Mouse (Mus musculus): ENCODE data around the gene Abcf1.

DNA sequence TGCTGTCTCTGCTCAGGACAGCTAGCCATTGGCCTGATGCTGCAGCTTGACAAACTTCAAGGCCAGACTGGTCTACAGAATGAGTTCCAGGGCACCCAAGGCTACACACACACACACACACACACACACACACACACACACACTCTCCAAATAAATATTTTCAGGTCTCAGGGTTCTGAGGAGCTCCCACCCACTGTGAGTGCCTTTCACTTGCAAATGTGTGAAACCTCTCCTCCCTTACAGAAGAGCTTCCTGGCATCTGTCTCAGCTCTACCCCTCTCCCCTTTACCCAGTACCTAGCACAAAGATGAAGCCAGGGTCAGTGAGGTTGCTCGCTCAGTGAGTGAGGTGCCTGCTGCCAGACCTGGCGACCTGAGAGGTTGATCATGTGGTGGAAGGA, 30.5 kb downstream of the Abcf1 start:
- TF ChIP-seq CTCF (IDR thresholded peaks at IDR 0.05 in 2 of 3, conservative IDR thresholded peaks at IDR 0.05 in 1 of 3; ENCODE audit: control insufficient read depth in 1 of 3, insufficient read depth in 1 of 3, low read depth in 2 of 3, low read length in 3 of 3, poor library complexity in 1 of 3, severe bottlenecking in 1 of 3): no peak
- TF ChIP-seq ZMIZ1 (IDR thresholded peaks at IDR 0.05; ENCODE audit: low read depth, low read length): no peak
- TF ChIP-seq CHD2 (IDR thresholded peaks at IDR 0.05; ENCODE audit: low read length): no peak
- no peak for TF ChIP-seq HCFC1 (IDR thresholded peaks at IDR 0.05; ENCODE audit: low read depth, low read length)
- no peak for TF ChIP-seq TBP (IDR thresholded peaks at IDR 0.05; ENCODE audit: low read depth, low read length)
- no peak for TF ChIP-seq USF2 (IDR thresholded peaks at IDR 0.05; ENCODE audit: borderline replicate concordance in 1 of 2, insufficient read depth in 1 of 2, low read depth in 1 of 2, low read length in 2 of 2)
- no peak for TF ChIP-seq USF1 (IDR thresholded peaks at IDR 0.05; ENCODE audit: low read depth, low read length)
- no peak for TF ChIP-seq E2F4 (IDR thresholded peaks at IDR 0.05; ENCODE audit: borderline replicate concordance, low read depth, low read length)
- no peak for TF ChIP-seq ETS1 (IDR thresholded peaks at IDR 0.05; ENCODE audit: low read depth, low read length)

All from MEL (cell line).